Mouse (Mus musculus) cerebellum, adult 2 months (tissue): Measurements from ENCODE around the gene 4933415A04Rik. TPM values are rescaled to one million over a fixed set of nuclear protein-coding genes. Genes with fewer than 3 reads are reported as not detected.

Experiments
- DNase-seq, 2 experiments: peaks; one replicate each; pipeline ENCODE4 v3.0.0; 2021
- H3K27ac ChIP-seq: fragments of 200-500 bp; 2 replicates; pipeline ENCODE4 v1.5.1; 2012; ENCODE audit warnings: low read length, control low read depth, inconsistent platforms; ENCODE audit not compliant: insufficient read depth
- H3K27me3 ChIP-seq: fragments of 200-500 bp; 2 replicates; pipeline ENCODE4 v1.6.1; 2012; ENCODE audit warnings: inconsistent platforms, mild to moderate bottlenecking, low read length, moderate library complexity; ENCODE audit not compliant: control insufficient read depth, insufficient read depth
- H3K4me1 ChIP-seq: fragments of 200-500 bp; 2 replicates; pipeline ENCODE4 v1.6.1; 2011; ENCODE audit warnings: low read length; ENCODE audit not compliant: control insufficient read depth, insufficient read depth
- H3K4me3 ChIP-seq: fragments of 200-500 bp; replicated peaks from 2 replicates; pipeline ENCODE3; 2011; ENCODE audit warnings: mild to moderate bottlenecking, low read depth, low read length, control low read depth; ENCODE audit not compliant: insufficient read depth
- CTCF ChIP-seq: fragments of 200-500 bp; IDR thresholded peaks from 2 replicates; pipeline ENCODE4 v1.5.1; 2011; ENCODE audit warnings: low read depth, mild to moderate bottlenecking, control low read depth, low read length, moderate library complexity, borderline replicate concordance; ENCODE audit not compliant: insufficient read depth
- POLR2A ChIP-seq: fragments of 200-500 bp; IDR thresholded peaks from 2 replicates; pipeline ENCODE4 v1.6.1; 2011; ENCODE audit warnings: low read length, control low read depth, borderline replicate concordance; ENCODE audit not compliant: insufficient read depth
- WGBS: fragments of 180-500 bp; shearing (Covaris S2); methylation state at CpG from one replicate; pipeline ENCODE4 v1.1.7; 2018; 5-methylcytosine and 5-hydroxymethylcytosine counted together
- polyA plus RNA-seq: library from polyadenylated mRNA; depleted of rRNA; stranded (reverse); fragments of >200 nt; gene quantifications from 2 replicates; pipeline ENCODE4 v1.2.3, GENCODE M21; 2012; rRNA removed

The 4933415A04Rik gene
- 1.5 and 1.6 TPM in 2 replicates for polyA plus RNA-seq

DNA sequence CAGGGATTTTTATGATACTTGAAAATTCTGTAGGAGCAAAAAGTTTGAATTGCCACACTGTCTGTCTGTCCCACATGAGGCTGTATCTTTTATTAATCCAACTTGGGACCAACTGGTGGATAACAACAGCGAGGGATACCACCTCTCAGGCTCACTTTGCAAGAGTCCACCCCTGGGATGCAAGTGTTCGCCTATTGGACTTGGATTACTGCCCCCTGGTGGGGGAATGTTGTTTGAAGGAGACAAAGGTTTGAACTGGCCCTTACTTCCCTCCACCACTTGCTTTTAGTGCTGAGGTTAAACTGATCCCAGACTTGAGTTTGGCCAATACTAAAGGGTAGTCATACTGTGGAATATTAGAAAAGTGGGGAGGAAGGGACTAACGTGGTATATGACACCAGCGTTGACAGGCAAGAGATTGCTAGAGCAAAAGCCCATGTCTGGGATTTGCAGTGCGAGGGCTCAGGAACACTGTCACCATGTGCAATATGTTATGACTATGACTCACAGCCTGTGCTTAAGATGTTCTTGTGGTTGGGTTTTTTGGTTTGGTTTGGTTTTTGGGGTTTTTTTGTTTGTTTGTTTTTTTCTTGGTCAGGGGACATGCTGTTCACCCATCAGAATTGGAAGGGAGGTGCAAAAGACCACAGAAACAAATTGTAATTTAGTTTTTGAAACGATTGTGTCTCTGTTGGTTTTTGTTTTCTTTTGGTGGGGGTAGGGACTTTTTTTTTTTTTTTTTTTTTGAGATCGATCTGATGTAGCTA is at the start of gene 4933415A04Rik:
Gene 4933415A04Rik (plus strand): TSS at position 717 of the 767 bp plus-strand sequence.
- DNase-seq = peak; percentile 74

GRCm38 (mm10) chr11:43537074-43537473 is 49.8 kb upstream of the 4933415A04Rik start:
- WGBS = 79% methylated on average over 6 of the region's 6 CpGs
- Histone ChIP-seq H3K27ac (no peak overlapping the region), H3K4me1 (peaks cover 10% of the 10 kb centered on the region), H3K27me3 (no peaks in the 10 kb centered on the region), H3K4me3 (no peak overlapping the region)
- no peak for DNase-seq
- TF ChIP-seq POLR2A (no peak), CTCF (no peak)

More for the DNA sequence above, at the start of gene 4933415A04Rik:
- H3K4me3 ChIP-seq = no peak within 1 kb of the TSS
- H3K27me3 ChIP-seq = no peaks in the 10 kb centered on the region
- 0 out of 2 replicates have a peak, but pooled peaks cover 6% of the 10 kb centered on the region for H3K4me1 ChIP-seq
- WGBS = 61% methylated on average over 7 of the region's 7 CpGs
- TF ChIP-seq CTCF (peak; percentile 68), POLR2A (no peak)
- H3K27ac ChIP-seq = no peak within 1 kb of the TSS

DNA sequence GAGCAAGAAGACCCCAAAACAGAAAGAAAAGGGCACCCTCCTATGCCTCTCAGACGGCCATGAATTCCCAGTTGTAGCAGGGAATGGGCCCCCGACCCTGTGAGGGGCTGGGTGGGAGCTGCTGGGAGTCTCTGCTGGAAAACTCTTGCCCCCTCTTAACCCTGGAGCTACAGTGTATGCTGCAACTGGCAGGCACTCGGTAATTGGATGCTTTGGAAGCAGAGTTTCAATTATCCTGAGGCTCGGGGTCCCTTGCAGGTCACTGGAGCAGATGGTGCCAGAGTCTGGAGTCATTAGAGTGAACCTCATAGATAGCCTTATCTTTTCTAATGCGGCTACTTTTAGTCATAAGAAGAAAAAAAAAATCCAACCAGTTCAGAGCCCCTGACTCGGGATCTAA is 47.0 kb upstream of the 4933415A04Rik start:
- 39% methylated on average over 6 of the region's 6 CpGs for WGBS
- no peak overlapping the region for H3K4me3 ChIP-seq
- no peak for DNase-seq
- no peak overlapping the region for H3K27ac ChIP-seq
- peaks cover 11% of the 10 kb centered on the region for H3K4me1 ChIP-seq
- TF ChIP-seq CTCF = no peak
- no peak for TF ChIP-seq POLR2A
- no peaks in the 10 kb centered on the region for H3K27me3 ChIP-seq

- no peak for TF ChIP-seq CTCF
- TF ChIP-seq POLR2A = no peak
- no peaks in the 10 kb centered on the region for H3K27me3 ChIP-seq
Measured at GRCm38 (mm10) chr11:43543711-43544466, 43.0 kb upstream of the 4933415A04Rik start.

GRCm38 (mm10) chr11:43544819-43545218 is 42.0 kb upstream of the 4933415A04Rik start:
- TF ChIP-seq CTCF = no peak
- no peak for TF ChIP-seq POLR2A
- Histone ChIP-seq H3K27ac (no peak overlapping the region), H3K4me3 (no peak overlapping the region), H3K27me3 (no peaks in the 10 kb centered on the region), H3K4me1 (peaks cover 27% of the 10 kb centered on the region)
- peak in 1 of 2 experiments; percentile 10 for DNase-seq
- WGBS = 79% methylated on average over 7 of the region's 7 CpGs

More at GRCm38 (mm10) chr11:43543711-43544466, 43.0 kb upstream of the 4933415A04Rik start:
- Histone ChIP-seq H3K4me1 (peaks cover 18% of the 10 kb centered on the region), H3K4me3 (no peak overlapping the region), H3K27ac (no peak overlapping the region)
- peak in 1 of 2 experiments; percentile 8 for DNase-seq
- WGBS = 93% methylated on average over 15 of the region's 15 CpGs

DNA sequence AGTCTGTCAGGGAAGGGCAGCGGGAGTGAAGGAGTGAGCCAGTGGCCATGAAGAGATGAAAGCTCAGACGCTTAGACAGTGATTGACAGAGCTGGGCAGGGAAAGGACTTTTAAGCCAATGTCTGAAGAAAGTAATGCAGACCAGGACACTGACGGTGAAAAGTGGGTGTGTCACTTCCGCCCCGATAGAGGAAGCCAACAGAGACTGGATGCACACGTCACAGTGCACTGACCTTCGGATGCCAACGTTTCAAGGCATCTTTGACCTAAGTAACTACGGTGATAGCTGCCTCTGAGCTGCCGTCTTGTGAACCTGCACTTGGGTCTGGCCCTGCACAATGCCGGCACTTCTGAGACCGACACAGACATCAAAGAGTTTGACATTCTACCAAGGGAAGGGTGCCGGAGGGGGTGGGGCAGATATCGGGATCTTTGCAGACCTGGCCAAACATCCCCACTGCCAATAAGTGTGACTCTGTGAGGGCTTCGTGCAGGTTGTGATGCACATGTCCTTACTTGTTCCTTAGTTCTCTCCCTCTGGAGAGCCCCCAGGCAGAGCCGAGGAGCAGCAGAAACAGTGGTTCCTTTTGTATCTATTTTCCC is 40.9 kb upstream of the 4933415A04Rik start:
- DNase-seq = peak in 1 of 2 experiments; percentile 13
- peaks cover 31% of the 10 kb centered on the region for H3K4me1 ChIP-seq
- no peak overlapping the region for H3K27ac ChIP-seq
- WGBS = 45% methylated on average over 16 of the region's 16 CpGs
- H3K27me3 ChIP-seq = no peaks in the 10 kb centered on the region
- H3K4me3 ChIP-seq = no peak overlapping the region
- no peak for TF ChIP-seq CTCF
- no peak for TF ChIP-seq POLR2A

DNA sequence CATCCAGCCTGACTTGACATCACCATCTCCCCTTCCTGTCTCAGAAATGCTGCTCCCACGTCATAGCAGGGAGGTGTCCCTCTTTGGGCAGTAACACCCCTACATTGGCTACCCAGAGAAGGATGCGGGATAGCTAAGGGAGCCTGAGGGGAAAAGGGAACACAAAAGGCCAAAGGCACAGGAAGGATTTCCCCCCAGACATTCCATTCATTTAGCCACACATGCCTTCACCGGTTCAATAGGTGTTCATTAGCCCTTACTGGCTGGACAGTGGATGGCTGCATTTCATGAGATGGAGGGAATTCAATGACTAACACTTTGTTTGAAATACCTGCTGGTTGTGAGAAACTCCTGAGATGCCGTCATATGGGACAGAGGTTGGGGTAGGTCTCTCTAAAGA is 40.2 kb upstream of the 4933415A04Rik start:
- 82% methylated on average over 4 of the region's 4 CpGs for WGBS
- TF ChIP-seq POLR2A = no peak
- TF ChIP-seq CTCF = no peak

More for the DNA sequence above, 40.2 kb upstream of the 4933415A04Rik start:
- Histone ChIP-seq H3K4me1 (peaks cover 31% of the 10 kb centered on the region), H3K27ac (peak overlapping the region; percentile 27; the same call in 1 of the 2 replicates), H3K27me3 (no peaks in the 10 kb centered on the region), H3K4me3 (no peak overlapping the region)
- peak in 1 of 2 experiments; percentile 7 for DNase-seq
